Mouse (Mus musculus): Measurements from ENCODE around the gene Acot1.

Gene Acot1

DNA sequence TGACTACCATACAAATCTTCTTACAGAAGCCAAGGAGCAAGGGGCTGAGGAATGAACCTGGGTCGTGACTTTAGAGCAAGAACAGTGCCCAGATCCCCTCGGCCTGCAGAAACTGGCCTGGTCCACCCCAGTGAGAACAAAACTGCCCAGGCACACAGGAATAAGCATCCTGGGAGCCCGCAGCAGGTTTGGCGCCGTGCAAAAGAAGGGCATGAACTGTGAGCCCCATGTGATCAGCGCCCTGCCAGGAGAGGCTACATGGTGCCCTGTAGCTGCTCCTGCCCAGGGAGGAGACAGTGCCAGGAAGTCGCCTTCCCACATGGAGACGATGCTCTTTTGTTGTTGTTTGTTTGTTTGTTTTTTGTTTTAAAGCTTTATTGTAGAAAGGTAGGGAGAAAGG lies 55.3 kb downstream of the Acot1 start:
- DNase-seq (ENCODE audit: low spot score): no peak

GRCm38 (mm10) chr12:84067752-84068151 lies 58.5 kb downstream of the Acot1 start:
- DNase-seq (ENCODE audit: low spot score): no peak
